Mouse (Mus musculus) kidney, postnatal 0 days (tissue): ENCODE measurements around the gene Flnb. TPM values are rescaled to one million over a fixed set of nuclear protein-coding genes. Genes with fewer than 3 reads are reported as not detected.

Experiments
- ATAC-seq: fragments of 200-750 bp; cut with Nextera tagmentation; replicated peaks from 2 replicates; pipeline ENCODE4 v1.8.0; 2017; ENCODE audit warnings: low read depth, moderate number of reproducible peaks, moderate TSS enrichment, moderate library complexity; ENCODE audit not compliant: low FRiP score
- DNase-seq: peaks from one replicate; pipeline ENCODE4 v3.0.0-alpha.2; 2016; ENCODE audit warnings: low spot score
- H3K27ac ChIP-seq: fragments of 300-500 bp; sonication (generic); 2 replicates; pipeline ENCODE4 v1.5.1; 2014; ENCODE audit warnings: mild to moderate bottlenecking
- H3K27me3 ChIP-seq: fragments of 300-500 bp; sonication (generic); 2 replicates; pipeline ENCODE4 v1.6.1; 2014; ENCODE audit warnings: low read length, mixed read lengths; ENCODE audit not compliant: insufficient read depth
- H3K36me3 ChIP-seq: fragments of 300-500 bp; sonication (generic); 2 replicates; pipeline ENCODE4 v1.6.1; 2014; ENCODE audit warnings: low read length, mixed read lengths; ENCODE audit not compliant: insufficient read depth
- H3K4me1 ChIP-seq: fragments of 300-500 bp; sonication (generic); replicated peaks from 2 replicates; pipeline ENCODE4 v1.6.1; 2014; ENCODE audit warnings: antibody characterized with exemption, low read length, mixed read lengths; ENCODE audit not compliant: insufficient read depth
- H3K4me2 ChIP-seq: fragments of 300-500 bp; sonication (generic); 2 replicates; pipeline ENCODE4 v1.6.1; 2014; ENCODE audit warnings: mild to moderate bottlenecking, low read length, moderate library complexity, mixed read lengths
- H3K4me3 ChIP-seq: fragments of 300-500 bp; sonication (generic); replicated peaks from 2 replicates; pipeline ENCODE4 v1.5.1; 2014; ENCODE audit warnings: low read depth, low read length
- H3K9ac ChIP-seq: fragments of 300-500 bp; sonication (generic); 2 replicates; pipeline ENCODE4 v1.6.1; 2014; ENCODE audit warnings: low read depth, low read length
- H3K9me3 ChIP-seq: fragments of 300-500 bp; sonication (generic); replicated peaks from 2 replicates; pipeline ENCODE4 v1.6.1; 2016; ENCODE audit warnings: low read length, inconsistent platforms, mixed read lengths
- CTCF ChIP-seq: IDR thresholded peaks from 2 replicates; pipeline ENCODE4 v1.5.1; 2016; ENCODE audit warnings: antibody characterized with exemption, low read depth, mild to moderate bottlenecking, moderate library complexity
- WGBS: fragments of 180-500 bp; shearing (Covaris S2); extraction: QIAGEN DNeasy Blood & Tissue Kit; methylation state at CpG from one replicate; pipeline ENCODE4 v1.1.7; 2014; 5-methylcytosine and 5-hydroxymethylcytosine counted together
- polyA plus RNA-seq: library from polyadenylated mRNA; unstranded; fragments of >200 nt; fragmentation: Nextera tagmentation; extraction: Ambion mirVana; gene quantifications from 2 replicates; pipeline ENCODE4 v1.2.1, GENCODE M21; 2015

The Flnb gene
- polyA plus RNA-seq, 1 experiment from 2014 or later: 10.7 TPM

GRCm38 (mm10) chr14:7863871-7864505 is 46.2 kb downstream of the Flnb start:
- peaks cover 24% of the 10 kb centered on the region for H3K4me1 ChIP-seq
- H3K36me3 ChIP-seq: no peaks in the 10 kb centered on the region
- peak overlapping the region; percentile 60; the same call in 1 of the 2 replicates for H3K27ac ChIP-seq
- H3K9me3 ChIP-seq: no peaks in the 10 kb centered on the region
- ATAC-seq (no peak), DNase-seq (peak; percentile 52)
- no peaks in the 10 kb centered on the region for H3K27me3 ChIP-seq
- H3K4me2 ChIP-seq: no peak overlapping the region
- no peak for TF ChIP-seq CTCF
- H3K9ac ChIP-seq: no peak overlapping the region
- no peak overlapping the region for H3K4me3 ChIP-seq
- 40% methylated on average over 9 of the region's 9 CpGs for WGBS

- H3K4me3 ChIP-seq: no peak overlapping the region
- H3K27ac ChIP-seq: peak overlapping the region; percentile 60; the same call in 1 of the 2 replicates
- peaks cover 24% of the 10 kb centered on the region for H3K4me1 ChIP-seq
- no peak overlapping the region for H3K4me2 ChIP-seq
- no peaks in the 10 kb centered on the region for H3K9me3 ChIP-seq
- no peak overlapping the region for H3K9ac ChIP-seq
- WGBS: 56% methylated on average over 9 of the region's 9 CpGs
- no peak for TF ChIP-seq CTCF
- ATAC-seq (no peak), DNase-seq (no peak)
- no peaks in the 10 kb centered on the region for H3K27me3 ChIP-seq
- peaks cover under 1% of the 10 kb centered on the region; the same call in 1 of the 2 replicates for H3K36me3 ChIP-seq
Observed at GRCm38 (mm10) chr14:7864506-7864899, 46.7 kb downstream of the Flnb start.

DNA sequence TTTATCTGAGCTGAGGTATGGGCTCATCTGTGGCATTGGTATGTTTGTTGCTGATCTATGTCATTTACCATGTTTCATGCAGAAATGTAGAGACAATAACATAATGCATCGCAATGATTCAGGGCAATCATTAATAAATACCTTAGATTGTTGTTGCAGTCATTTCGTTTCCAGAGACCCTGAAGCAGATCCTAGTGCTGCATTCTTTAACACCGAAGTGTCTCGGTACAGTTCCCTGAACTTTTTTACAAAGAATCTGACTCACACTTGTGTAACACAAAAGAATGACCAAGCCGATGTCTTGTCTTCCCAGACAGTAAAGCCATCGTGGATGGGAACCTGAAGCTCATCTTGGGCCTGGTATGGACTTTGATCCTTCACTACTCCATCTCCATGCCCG is 49.5 kb downstream of the Flnb start:
- 77% methylated on average over 7 of the region's 7 CpGs for WGBS

DNA sequence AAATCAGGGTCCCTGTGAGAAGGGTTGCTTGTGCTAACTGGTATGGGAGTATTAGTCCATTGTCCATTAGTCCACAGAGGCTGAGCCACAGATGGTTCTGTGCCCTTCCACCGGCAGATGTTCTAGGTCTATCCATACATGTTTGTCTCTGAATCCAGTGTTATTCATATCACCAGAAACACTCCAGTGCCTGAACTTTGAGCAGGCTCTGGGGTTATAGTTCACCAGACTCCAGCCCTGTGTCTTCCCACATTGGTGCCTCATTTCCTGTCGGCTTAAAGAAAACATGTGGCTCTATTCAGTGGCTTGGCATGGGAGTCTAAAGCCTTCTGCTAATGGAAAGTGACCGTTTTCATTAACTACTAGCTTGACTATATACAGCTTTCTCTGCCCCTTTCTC is 50.1 kb downstream of the Flnb start:
- TF ChIP-seq CTCF: no peak
- Histone ChIP-seq H3K27ac (peak overlapping the region; percentile 13; the same call in 1 of the 2 replicates), H3K4me1 (peaks cover 22% of the 10 kb centered on the region), H3K9me3 (no peaks in the 10 kb centered on the region), H3K4me2 (no peak overlapping the region), H3K9ac (no peak overlapping the region), H3K36me3 (peaks cover 7% of the 10 kb centered on the region; the same call in 1 of the 2 replicates), H3K4me3 (no peak overlapping the region), H3K27me3 (no peaks in the 10 kb centered on the region)
- WGBS: 62% methylated on average over 3 of the region's 3 CpGs
- DNase-seq: no peak
- no peak for ATAC-seq

More for the DNA sequence above, 49.5 kb downstream of the Flnb start:
- Histone ChIP-seq H3K36me3 (peaks cover 7% of the 10 kb centered on the region; the same call in 1 of the 2 replicates), H3K27me3 (no peaks in the 10 kb centered on the region), H3K27ac (no peak overlapping the region), H3K4me2 (no peak overlapping the region), H3K4me1 (peaks cover 24% of the 10 kb centered on the region), H3K9me3 (no peaks in the 10 kb centered on the region), H3K9ac (no peak overlapping the region), H3K4me3 (no peak overlapping the region)
- DNase-seq: no peak
- TF ChIP-seq CTCF: no peak
- ATAC-seq: no peak

DNA sequence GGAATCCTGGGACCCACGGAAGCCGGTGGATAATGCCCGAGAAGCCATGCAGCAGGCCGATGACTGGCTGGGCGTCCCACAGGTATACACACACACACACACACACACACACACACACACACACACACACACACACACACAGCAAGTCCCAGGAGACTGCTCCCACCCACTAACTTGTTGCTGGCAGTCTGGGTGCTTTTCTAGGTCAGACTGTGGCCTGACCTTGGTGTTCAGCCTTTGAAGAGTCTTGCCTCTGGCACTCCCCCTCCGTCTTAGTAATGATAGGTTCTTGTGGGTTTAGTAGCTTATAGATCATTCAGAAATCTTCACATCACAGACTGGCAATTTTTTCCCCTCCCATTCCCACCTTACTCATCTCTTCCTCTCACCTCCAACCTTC is 52.0 kb downstream of the Flnb start:
- no peak overlapping the region for H3K4me2 ChIP-seq
- no peaks in the 10 kb centered on the region for H3K9me3 ChIP-seq
- no peak overlapping the region for H3K9ac ChIP-seq
- no peaks in the 10 kb centered on the region for H3K27me3 ChIP-seq
- ATAC-seq (no peak), DNase-seq (no peak)
- H3K4me3 ChIP-seq: no peak overlapping the region
- no peak for TF ChIP-seq CTCF
- H3K36me3 ChIP-seq: peaks cover 7% of the 10 kb centered on the region; the same call in 1 of the 2 replicates
- H3K27ac ChIP-seq: no peak overlapping the region
- peaks cover 8% of the 10 kb centered on the region; the same call in 1 of the 2 replicates for H3K4me1 ChIP-seq
- 94% methylated on average over 6 of the region's 6 CpGs for WGBS

DNA sequence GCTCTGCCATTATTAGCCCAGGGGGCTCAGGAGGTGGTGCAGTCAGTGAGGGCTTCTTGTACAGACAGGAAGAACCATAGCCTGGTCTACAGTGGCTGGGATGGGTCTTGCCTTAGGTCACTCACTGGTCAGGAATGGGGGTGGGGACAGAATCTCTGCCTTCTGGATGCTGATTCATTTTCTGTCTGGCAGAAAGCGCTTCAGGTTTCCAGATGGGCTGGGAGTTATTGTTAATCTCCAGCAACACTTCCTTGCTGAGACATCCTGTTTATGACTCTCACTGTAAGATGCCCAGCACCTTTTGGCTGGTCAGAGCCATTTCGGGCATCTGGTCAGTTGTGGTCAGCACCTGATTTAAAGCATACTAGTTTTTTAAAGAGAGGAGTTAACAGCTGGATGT is 55.8 kb downstream of the Flnb start:
- H3K27me3 ChIP-seq: no peaks in the 10 kb centered on the region
- DNase-seq: no peak
- peaks cover 7% of the 10 kb centered on the region; the same call in 1 of the 2 replicates for H3K36me3 ChIP-seq
- no peak overlapping the region for H3K4me3 ChIP-seq
- H3K4me1 ChIP-seq: no peaks in the 10 kb centered on the region
- WGBS: 72% methylated on average over 2 of the region's 2 CpGs
- H3K9me3 ChIP-seq: no peaks in the 10 kb centered on the region
- peak overlapping the region; percentile 25; the same call in 1 of the 2 replicates for H3K27ac ChIP-seq
- H3K9ac ChIP-seq: no peak overlapping the region
- ATAC-seq: no peak
- no peak for TF ChIP-seq CTCF
- no peak overlapping the region for H3K4me2 ChIP-seq
